Mouse (Mus musculus) embryonic stem cell, embryonic (primary cell): ENCODE measurements around the gene Unc93b1.

Experiments
- CTCF ChIA-PET, 4 experiments: fragments of 300-600 bp in 2 of 4; fragments of 350-600 bp in 2 of 4; sonication (Branson Sonifier 250); formaldehyde crosslinking; loops; one replicate each; lab custom pipeline; 2022; ENCODE audit warnings: inconsistent platforms in 2 of 4; lab: Charles Lee
- POLR2A ChIA-PET, 4 experiments: fragments of 300-600 bp in 2 of 4; fragments of 350-600 bp in 2 of 4; sonication (Branson Sonifier 250); formaldehyde crosslinking; loops; one replicate each; lab custom pipeline; 2022; ENCODE audit warnings: antibody characterized with exemption in 4 of 4, inconsistent platforms in 1 of 4; lab: Charles Lee

The Unc93b1 gene

GRCm38 (mm10) chr19:3947813-3948212 is 12.8 kb downstream of the Unc93b1 start:
- ChIA-PET CTCF (interaction anchor here (1.0 to 3.8 kb wide), 18 partner anchors 12 to 297 kb away, joined by 3 to 42 read pairs (median 9); partner anchors contain the start of genes Ndufv1 (in 3 of the 4), Aldh3b3 (in 2 of the 4), Gstp2 (in 2 of the 4) and Acy3 (in 1 of the 4)), POLR2A (interaction anchor here in 3 of 4 experiments (0.6 to 2.0 kb wide), 6 partner anchors 11 to 291 kb away, joined by 3 to 8 read pairs (median 4); partner anchors contain the start of genes Cdk2ap2 (in 1 of the 3), Gm49405 (in 1 of the 3) and Nudt8 (in 1 of the 3))

- ChIA-PET POLR2A (interaction anchor here in 3 of 4 experiments (0.7 to 1.6 kb wide), 8 partner anchors 11 to 107 kb away, joined by 3 to 4 read pairs (median 3); partner anchors contain the start of genes Acy3 (in 1 of the 3), Gm49405 (in 1 of the 3), Gstp2 (in 1 of the 3) and Nudt8 (in 1 of the 3)), CTCF (interaction anchor here in 3 of 4 experiments (0.6 to 3.8 kb wide), 5 partner anchors 8 to 64 kb away, joined by 3 to 42 read pairs (median 5); partner anchors contain the start of gene Ndufv1 (in 1 of the 3))
Observed at GRCm38 (mm10) chr19:3948546-3948945, 13.6 kb downstream of the Unc93b1 start.

GRCm38 (mm10) chr19:3950331-3950730 is 15.3 kb downstream of the Unc93b1 start:
- ChIA-PET POLR2A (interaction anchor here in 2 of 4 experiments (0.7 to 1.2 kb wide), 3 partner anchors 62 to 140 kb away, joined by 3 read pairs; partner anchors contain the start of gene Ndufv1 (in 1 of the 2)), CTCF (interaction anchor here in 3 of 4 experiments (0.9 to 2.8 kb wide), 9 partner anchors 10 to 97 kb away, joined by 3 to 11 read pairs (median 5); partner anchors contain the start of genes Gm49405 (in 1 of the 3), Gstp2 (in 1 of the 3) and Nudt8 (in 1 of the 3))

GRCm38 (mm10) chr19:3951461-3951860 is 16.5 kb downstream of the Unc93b1 start:
- POLR2A ChIA-PET, result interaction anchor here (0.6 to 1.4 kb wide), 10 partner anchors 19 to 1983 kb away, joined by 3 to 6 read pairs (median 3); partner anchors contain the start of gene Gstp2 (in 1 of the 4)
- CTCF ChIA-PET, result interaction anchor here (0.5 to 2.8 kb wide), 11 partner anchors 8 to 277 kb away, joined by 3 to 15 read pairs (median 6); partner anchors contain the start of gene Ndufv1 (in 1 of the 4)

- POLR2A ChIA-PET, result interaction anchor here (0.6 to 1.4 kb wide), 10 partner anchors 19 to 1982 kb away, joined by 3 to 6 read pairs (median 3); partner anchors contain the start of gene Gstp2 (in 1 of the 4)
- CTCF ChIA-PET, result interaction anchor here in 3 of 4 experiments (0.5 to 2.8 kb wide), 6 partner anchors 8 to 277 kb away, joined by 3 to 15 read pairs (median 6); partner anchors contain the start of gene Ndufv1 (in 1 of the 3)
Observed at GRCm38 (mm10) chr19:3952099-3952498, 17.1 kb downstream of the Unc93b1 start.

GRCm38 (mm10) chr19:3955033-3955432 is 20.0 kb downstream of the Unc93b1 start:
- ChIA-PET CTCF (interaction anchor here (0.6 to 1.8 kb wide), 10 partner anchors 8 to 384 kb away, joined by 3 to 12 read pairs (median 4); partner anchors contain the start of genes Gm49405 (in 1 of the 4), Nudt8 (in 1 of the 4) and Tbx10 (in 1 of the 4)), POLR2A (interaction anchor here in 3 of 4 experiments (0.6 to 1.4 kb wide), 6 partner anchors 12 to 1655 kb away, joined by 3 to 4 read pairs (median 4); partner anchors contain the start of genes Ndufs8 (in 1 of the 3) and Ndufv1 (in 1 of the 3))

GRCm38 (mm10) chr19:3955804-3956203 is 20.8 kb downstream of the Unc93b1 start:
- ChIA-PET POLR2A (interaction anchor here in 3 of 4 experiments (0.6 to 1.4 kb wide), 6 partner anchors 9 to 244 kb away, joined by 3 to 7 read pairs (median 4); partner anchors contain the start of genes Gm49405 (in 1 of the 3), Ndufs8 (in 1 of the 3) and Nudt8 (in 1 of the 3)), CTCF (interaction anchor here (0.6 to 1.8 kb wide), 11 partner anchors 9 to 57 kb away, joined by 3 to 9 read pairs (median 4); partner anchors contain the start of genes Gm49405 (in 1 of the 4) and Nudt8 (in 1 of the 4))

- CTCF ChIA-PET, result interaction anchor here (0.6 to 1.2 kb wide), 5 partner anchors 11 to 161 kb away, joined by 3 to 4 read pairs (median 4); no protein-coding TSS in a partner anchor
- POLR2A ChIA-PET, result interaction anchor here in 3 of 4 experiments (0.6 to 1.2 kb wide), 3 partner anchors 12 to 35 kb away, joined by 3 read pairs; no protein-coding TSS in a partner anchor
Observed at GRCm38 (mm10) chr19:3957296-3958036, 22.5 kb downstream of the Unc93b1 start.

- ChIA-PET POLR2A (interaction anchor here in 2 of 4 experiments (0.8 to 1.0 kb wide), 2 partner anchors 12 to 14 kb away, joined by 3 to 4 read pairs; partner anchors contain the start of gene Aldh3b2 (in 1 of the 2)), CTCF (interaction anchor here in 3 of 4 experiments (0.6 to 5.6 kb wide), 6 partner anchors 12 to 89 kb away, joined by 3 to 31 read pairs (median 7); no protein-coding TSS in a partner anchor)
Observed at GRCm38 (mm10) chr19:3958470-3958869, 23.5 kb downstream of the Unc93b1 start, which contains the start of gene Aldh3b3. Gene Aldh3b3, plus strand, starts transcription at chr19:3958645.

GRCm38 (mm10) chr19:3959030-3959429 is 24.0 kb downstream of the Unc93b1 start:
- ChIA-PET CTCF (interaction anchor here in 2 of 4 experiments (1.1 to 5.6 kb wide), 7 partner anchors 10 to 54 kb away, joined by 3 to 31 read pairs (median 5); partner anchors contain the start of gene Ndufv1 (in 1 of the 2)), POLR2A (interaction anchor here in 3 of 4 experiments (0.8 to 2.4 kb wide), 5 partner anchors 12 to 41 kb away, joined by 3 to 8 read pairs (median 5); partner anchors contain the start of genes Acy3 (in 1 of the 3), Aldh3b2 (in 1 of the 3), Gm49405 (in 1 of the 3) and Nudt8 (in 1 of the 3))

- POLR2A ChIA-PET, result interaction anchor here in 3 of 4 experiments (0.5 to 2.6 kb wide), 18 partner anchors 11 to 384 kb away, joined by 3 to 10 read pairs (median 4); partner anchors contain the start of genes Acy3 (in 2 of the 3), Cdk2ap2 (in 1 of the 3), Doc2g (in 1 of the 3) and Gm49405 (in 1 of the 3)
- CTCF ChIA-PET, result interaction anchor here (0.6 to 5.6 kb wide), 38 partner anchors 8 to 819 kb away, joined by 3 to 31 read pairs (median 4); partner anchors contain the start of genes Ndufv1 (in 3 of the 4), Gm49405 (in 2 of the 4), Nudt8 (in 2 of the 4) and Aldh3b2 (in 1 of the 4)
Observed at GRCm38 (mm10) chr19:3960211-3960610, 25.2 kb downstream of the Unc93b1 start.

GRCm38 (mm10) chr19:3961805-3962204 is 26.8 kb downstream of the Unc93b1 start:
- ChIA-PET POLR2A (interaction anchor here in 1 of 4 experiments (2.6 kb wide), 1 partner anchor 85 kb away, joined by 10 read pairs; the partner anchor contains the start of gene Gstp2), CTCF (interaction anchor here in 3 of 4 experiments (0.5 to 5.6 kb wide), 17 partner anchors 11 to 601 kb away, joined by 3 to 31 read pairs (median 6); partner anchors contain the start of genes Aldh3b2 (in 2 of the 3), Acy3 (in 1 of the 3) and Ndufv1 (in 1 of the 3))

- CTCF ChIA-PET, result interaction anchor here (0.5 to 5.6 kb wide), 30 partner anchors 10 to 602 kb away, joined by 3 to 31 read pairs (median 5); partner anchors contain the start of genes Aldh3b2 (in 2 of the 4), Gm49405 (in 1 of the 4), Ndufv1 (in 1 of the 4) and Nudt8 (in 1 of the 4)
Observed at GRCm38 (mm10) chr19:3962469-3962868, 27.5 kb downstream of the Unc93b1 start.

GRCm38 (mm10) chr19:3964030-3964429 is 29.0 kb downstream of the Unc93b1 start:
- ChIA-PET POLR2A (interaction anchor here in 1 of 4 experiments (2.0 kb wide), 1 partner anchor 147 kb away, joined by 5 read pairs; no protein-coding TSS in a partner anchor), CTCF (interaction anchor here in 3 of 4 experiments (0.5 to 5.6 kb wide), 10 partner anchors 12 to 374 kb away, joined by 3 to 31 read pairs (median 6); partner anchors contain the start of gene Ndufv1 (in 1 of the 3))

More at GRCm38 (mm10) chr19:3962469-3962868, 27.5 kb downstream of the Unc93b1 start:
- POLR2A ChIA-PET, result interaction anchor here in 2 of 4 experiments (0.7 to 2.0 kb wide), 3 partner anchors 41 to 145 kb away, joined by 3 to 5 read pairs (median 5); partner anchors contain the start of gene Ndufv1 (in 1 of the 2)

GRCm38 (mm10) chr19:3966330-3967075 is 31.5 kb downstream of the Unc93b1 start:
- CTCF ChIA-PET, result interaction anchor here (0.6 to 1.8 kb wide), 17 partner anchors 10 to 316 kb away, joined by 3 to 7 read pairs (median 4); partner anchors contain the start of genes Ndufs8 (in 1 of the 4) and Ndufv1 (in 1 of the 4)
- POLR2A ChIA-PET, result interaction anchor here (0.5 to 1.5 kb wide), 11 partner anchors 10 to 623 kb away, joined by 3 to 6 read pairs (median 4); partner anchors contain the start of gene Acy3 (in 1 of the 4)
